Mouse (Mus musculus) olfactory bulb, adult 2 months (tissue): Measurements from ENCODE around the gene Acaa1a.
A peak's percentile ranks its signal among the peaks of the same experiment; 100 is the strongest.

Experiments
- CTCF ChIP-seq: fragments of 200-500 bp; IDR thresholded peaks from 2 replicates; pipeline ENCODE4 v1.5.1; 2012; ENCODE audit warnings: low read depth, mild to moderate bottlenecking, low read length, moderate library complexity; ENCODE audit not compliant: insufficient read depth
- POLR2A ChIP-seq: fragments of 200-500 bp; IDR thresholded peaks from 2 replicates; pipeline ENCODE4 v1.6.1; 2012; ENCODE audit warnings: mild to moderate bottlenecking, low read depth, low read length, moderate library complexity; ENCODE audit not compliant: insufficient read depth

DNA sequence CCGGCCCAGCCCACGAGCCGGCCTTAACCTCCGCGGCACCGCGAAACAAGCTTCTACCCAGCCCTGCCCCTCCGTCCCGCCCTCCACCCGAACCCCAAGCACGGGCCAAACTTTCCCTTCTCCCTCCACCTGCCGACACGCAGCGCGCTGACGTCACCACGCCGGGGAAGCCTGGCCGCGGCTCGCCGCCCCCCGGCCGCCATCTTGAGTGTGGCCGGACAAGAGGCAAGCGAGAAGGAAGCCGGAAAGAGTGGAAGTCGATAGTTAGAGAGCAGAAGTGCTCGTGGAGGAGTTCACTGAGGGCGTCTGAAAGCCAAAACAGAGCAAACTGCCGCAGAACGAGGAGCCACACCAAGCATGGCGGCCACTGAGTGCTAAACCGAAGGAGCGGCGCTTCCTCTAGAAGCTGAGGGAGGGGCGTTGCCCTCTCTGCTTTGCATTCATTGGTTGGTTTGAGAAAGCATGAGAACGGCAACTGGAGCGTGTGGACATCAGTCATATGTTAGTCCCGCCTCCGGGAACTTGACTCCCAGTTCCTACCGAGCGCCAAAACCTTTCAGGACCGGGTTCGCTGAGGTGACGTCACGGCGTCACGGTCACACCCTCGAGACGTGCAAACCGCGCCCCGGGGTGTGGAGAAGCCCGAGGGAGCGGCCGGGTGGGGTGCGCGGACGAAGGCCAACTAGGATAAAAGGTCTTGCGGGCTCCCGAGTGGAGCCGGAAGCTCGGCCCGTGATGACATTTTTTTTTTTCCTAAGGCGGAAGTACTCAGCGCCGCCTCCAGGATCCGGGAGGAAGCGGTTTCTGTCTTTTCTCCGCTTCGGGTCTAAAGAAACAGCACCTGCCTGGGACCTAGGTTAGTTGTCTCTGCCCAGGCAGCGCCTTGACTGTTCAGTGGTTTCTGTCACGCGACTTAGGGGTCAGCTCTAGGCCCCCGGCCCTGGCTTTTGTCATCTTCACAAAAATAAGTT lies 16.9 kb upstream of the Acaa1a start, which contains the start of gene Oxsr1:
- TF ChIP-seq CTCF (0 out of 2 replicates have a peak, but pooled peaks have one; percentile 38), POLR2A (peak; percentile 60; the same call in 1 of the 2 replicates)
